Mouse (Mus musculus): ENCODE measurements at regions not wholly inside any gene's neighbourhood (a gene's known extent, or its start where the extent isn't known, plus 50 kb on each side); places are given as distances from the start of the nearest gene placed in this dataset.

DNA sequence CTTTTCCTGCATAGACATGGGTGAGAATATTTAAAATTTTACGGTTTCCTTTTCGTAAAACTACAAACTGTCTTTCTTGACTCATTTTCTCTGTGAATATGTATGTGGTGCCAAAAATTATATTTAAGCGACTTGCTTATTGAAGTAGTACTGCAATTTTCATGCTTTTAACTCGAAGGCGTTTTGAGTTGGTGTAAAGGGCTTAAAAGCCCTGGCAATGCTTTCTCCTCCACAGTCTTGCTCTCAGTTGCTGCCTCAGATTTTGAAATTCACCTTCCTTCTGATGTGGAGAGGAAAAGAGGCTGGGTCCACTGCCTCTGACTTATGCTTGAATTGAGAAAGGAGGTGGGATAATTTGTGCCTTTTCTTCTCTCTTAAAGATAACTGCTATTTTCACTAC lies 629.6 kb upstream of the Nrsn1 start:
- H3K9me3 ChIP-seq (replicated peaks; ENCODE audit: control insufficient read depth, low read length): no peaks in the 10 kb centered on the region
- 86% methylated on average over 5 of the region's 5 CpGs for WGBS
- no peak overlapping the region for H3K4me2 ChIP-seq (ENCODE audit: low read depth, low read length)
- no peak overlapping the region for H3K4me3 ChIP-seq (ENCODE audit: low read depth, low read length)
- TF ChIP-seq EP300 (IDR thresholded peaks at IDR 0.05; ENCODE audit: low read depth) (no peak), CTCF (IDR thresholded peaks at IDR 0.05; ENCODE audit: low read depth) (no peak)
- no peaks in the 10 kb centered on the region for H3K36me3 ChIP-seq (replicated peaks; ENCODE audit: control insufficient read depth, insufficient read depth, low read length)
- ATAC-seq (ENCODE audit: insufficient read depth, low read depth) (no peak), DNase-seq (ENCODE audit: low spot score) (no peak)
- no peak overlapping the region for H3K27ac ChIP-seq (ENCODE audit: low read depth)
- no peaks in the 10 kb centered on the region for H3K4me1 ChIP-seq (ENCODE audit: control insufficient read depth, insufficient read depth)
- no peak overlapping the region for H3K9ac ChIP-seq (replicated peaks; ENCODE audit: low read depth, low read length)
- H3K27me3 ChIP-seq (ENCODE audit: control insufficient read depth, insufficient read depth, low read length): no peaks in the 10 kb centered on the region

DNA sequence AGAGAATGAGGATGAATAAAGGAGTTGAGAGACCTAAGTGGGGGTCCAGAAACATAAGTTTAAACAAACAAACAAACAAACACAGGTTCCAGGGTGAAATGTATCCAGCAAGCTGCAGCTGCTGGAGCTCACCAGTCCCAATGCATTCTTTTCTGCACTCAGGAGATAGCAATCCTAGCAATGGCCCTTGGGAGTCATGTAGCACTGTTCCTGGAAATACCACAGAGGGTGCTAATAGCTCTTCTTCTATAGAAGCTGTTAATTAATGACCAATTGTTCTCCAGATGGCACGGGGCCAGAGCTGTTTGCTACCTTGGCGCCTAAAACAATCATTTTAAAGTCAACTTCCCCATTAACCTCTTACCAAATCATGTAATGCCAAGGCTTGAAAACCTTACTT lies 622.8 kb upstream of the Nrsn1 start:
- H3K36me3 ChIP-seq (replicated peaks; ENCODE audit: control insufficient read depth, insufficient read depth, low read length): no peaks in the 10 kb centered on the region
- ATAC-seq (ENCODE audit: insufficient read depth, low read depth): no peak
- TF ChIP-seq EP300 (IDR thresholded peaks at IDR 0.05; ENCODE audit: low read depth) (no peak), CTCF (IDR thresholded peaks at IDR 0.05; ENCODE audit: low read depth) (no peak)
- no peak overlapping the region for H3K9ac ChIP-seq (replicated peaks; ENCODE audit: low read depth, low read length)
- no peak overlapping the region for H3K4me3 ChIP-seq (ENCODE audit: low read depth, low read length)
- H3K27me3 ChIP-seq (ENCODE audit: control insufficient read depth, insufficient read depth, low read length): no peaks in the 10 kb centered on the region
- no peak overlapping the region for H3K4me2 ChIP-seq (ENCODE audit: low read depth, low read length)
- 36% methylated on average over 2 of the region's 2 CpGs for WGBS
- H3K4me1 ChIP-seq (ENCODE audit: control insufficient read depth, insufficient read depth): no peaks in the 10 kb centered on the region
- H3K9me3 ChIP-seq (replicated peaks; ENCODE audit: control insufficient read depth, low read length): no peaks in the 10 kb centered on the region
- no peak for DNase-seq (ENCODE audit: low spot score)
- no peak overlapping the region for H3K27ac ChIP-seq (ENCODE audit: low read depth)

DNA sequence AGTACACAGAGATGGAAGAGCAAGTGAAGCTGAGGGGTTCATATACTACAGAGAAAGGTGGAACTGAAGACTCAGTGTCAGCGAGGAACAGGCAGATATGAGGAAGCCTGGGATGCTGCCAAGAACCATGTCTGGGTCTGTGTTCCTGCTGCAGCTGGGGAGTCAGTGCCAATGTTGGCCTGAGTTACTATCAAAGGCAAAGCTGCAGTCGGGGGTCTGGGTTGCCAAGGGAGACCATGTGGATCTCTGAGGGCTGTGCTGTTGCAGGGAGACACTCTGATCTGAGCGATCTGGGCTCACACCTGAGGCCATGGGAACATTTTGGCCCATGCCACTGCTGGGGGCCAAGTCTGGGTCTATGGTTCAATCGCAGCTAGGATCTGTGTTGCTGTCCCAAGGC lies 612.5 kb upstream of the Nrsn1 start:
- DNase-seq (ENCODE audit: low spot score) (peak; percentile 31), ATAC-seq (ENCODE audit: insufficient read depth, low read depth) (peak; percentile 41; the same call in 1 of the 2 replicates)
- peaks cover 10% of the 10 kb centered on the region for H3K4me1 ChIP-seq (ENCODE audit: control insufficient read depth, insufficient read depth)
- TF ChIP-seq EP300 (IDR thresholded peaks at IDR 0.05; ENCODE audit: low read depth) (no peak), CTCF (IDR thresholded peaks at IDR 0.05; ENCODE audit: low read depth) (no peak)
- H3K27me3 ChIP-seq (ENCODE audit: control insufficient read depth, insufficient read depth, low read length): no peaks in the 10 kb centered on the region
- no peak overlapping the region for H3K9ac ChIP-seq (replicated peaks; ENCODE audit: low read depth, low read length)
- no peak overlapping the region for H3K4me2 ChIP-seq (ENCODE audit: low read depth, low read length)
- no peak overlapping the region for H3K4me3 ChIP-seq (ENCODE audit: low read depth, low read length)
- no peaks in the 10 kb centered on the region for H3K9me3 ChIP-seq (replicated peaks; ENCODE audit: control insufficient read depth, low read length)
- no peaks in the 10 kb centered on the region for H3K36me3 ChIP-seq (replicated peaks; ENCODE audit: control insufficient read depth, insufficient read depth, low read length)
- 47% methylated on average over 4 of the region's 4 CpGs for WGBS
- H3K27ac ChIP-seq (ENCODE audit: low read depth): no peak overlapping the region

DNA sequence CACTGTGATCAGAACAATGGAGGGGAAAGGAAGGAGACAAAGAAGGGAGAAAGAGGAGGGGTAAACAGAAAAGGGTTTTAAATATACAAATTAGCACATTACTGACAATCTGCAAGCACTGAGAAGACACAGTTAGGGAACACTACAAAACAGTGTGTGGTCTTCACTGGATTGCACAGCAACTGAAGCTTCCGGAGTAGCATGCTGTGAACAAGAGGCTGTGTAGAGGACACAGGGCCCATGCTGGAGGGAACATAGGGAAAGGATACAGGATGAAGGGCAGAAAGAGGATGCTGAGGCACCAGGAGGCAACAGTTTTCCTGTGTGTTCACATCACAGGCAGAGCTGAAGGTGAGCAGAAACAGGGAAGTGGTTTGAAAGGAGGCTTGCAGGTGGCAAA lies 598.6 kb upstream of the Nrsn1 start:
- Histone ChIP-seq H3K36me3 (replicated peaks; ENCODE audit: control insufficient read depth, insufficient read depth, low read length) (no peaks in the 10 kb centered on the region), H3K9me3 (replicated peaks; ENCODE audit: control insufficient read depth, low read length) (no peaks in the 10 kb centered on the region), H3K4me2 (ENCODE audit: low read depth, low read length) (no peak overlapping the region), H3K4me1 (ENCODE audit: control insufficient read depth, insufficient read depth) (no peaks in the 10 kb centered on the region), H3K4me3 (ENCODE audit: low read depth, low read length) (no peak overlapping the region), H3K27ac (ENCODE audit: low read depth) (no peak overlapping the region), H3K27me3 (ENCODE audit: control insufficient read depth, insufficient read depth, low read length) (no peaks in the 10 kb centered on the region), H3K9ac (replicated peaks; ENCODE audit: low read depth, low read length) (no peak overlapping the region)
- DNase-seq (ENCODE audit: low spot score): no peak
- no peak for ATAC-seq (ENCODE audit: insufficient read depth, low read depth)
- WGBS: 88% methylated on average over 1 of the region's 1 CpGs
- TF ChIP-seq EP300 (IDR thresholded peaks at IDR 0.05; ENCODE audit: low read depth): no peak
- TF ChIP-seq CTCF (IDR thresholded peaks at IDR 0.05; ENCODE audit: low read depth): no peak

DNA sequence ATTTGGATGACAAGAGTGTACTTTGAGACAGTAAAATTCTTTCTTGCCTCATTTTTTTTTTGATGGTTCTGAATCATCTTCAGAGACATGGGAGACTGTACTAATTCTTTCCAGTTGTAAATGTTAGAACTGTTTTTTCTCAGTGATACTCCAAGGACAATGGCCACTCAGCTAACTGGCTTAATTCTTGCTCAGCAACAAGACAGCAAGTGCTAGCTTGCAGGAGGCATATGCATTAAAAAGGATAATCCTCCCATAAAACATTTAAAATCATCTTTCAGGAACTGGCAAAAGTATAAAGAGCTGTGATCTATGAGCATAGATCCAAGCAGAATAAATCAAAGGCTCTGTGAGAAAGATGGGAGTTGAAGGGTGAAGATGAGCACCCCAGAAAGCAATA lies 587.9 kb upstream of the Nrsn1 start:
- TF ChIP-seq EP300 (IDR thresholded peaks at IDR 0.05; ENCODE audit: low read depth): no peak
- TF ChIP-seq CTCF (IDR thresholded peaks at IDR 0.05; ENCODE audit: low read depth): no peak
- Histone ChIP-seq H3K4me2 (ENCODE audit: low read depth, low read length) (no peak overlapping the region), H3K9me3 (replicated peaks; ENCODE audit: control insufficient read depth, low read length) (no peaks in the 10 kb centered on the region), H3K4me3 (ENCODE audit: low read depth, low read length) (no peak overlapping the region), H3K27me3 (ENCODE audit: control insufficient read depth, insufficient read depth, low read length) (no peaks in the 10 kb centered on the region), H3K4me1 (ENCODE audit: control insufficient read depth, insufficient read depth) (no peaks in the 10 kb centered on the region), H3K36me3 (replicated peaks; ENCODE audit: control insufficient read depth, insufficient read depth, low read length) (no peaks in the 10 kb centered on the region), H3K27ac (ENCODE audit: low read depth) (no peak overlapping the region), H3K9ac (replicated peaks; ENCODE audit: low read depth, low read length) (no peak overlapping the region)
- DNase-seq (ENCODE audit: low spot score) (no peak), ATAC-seq (ENCODE audit: insufficient read depth, low read depth) (no peak)

DNA sequence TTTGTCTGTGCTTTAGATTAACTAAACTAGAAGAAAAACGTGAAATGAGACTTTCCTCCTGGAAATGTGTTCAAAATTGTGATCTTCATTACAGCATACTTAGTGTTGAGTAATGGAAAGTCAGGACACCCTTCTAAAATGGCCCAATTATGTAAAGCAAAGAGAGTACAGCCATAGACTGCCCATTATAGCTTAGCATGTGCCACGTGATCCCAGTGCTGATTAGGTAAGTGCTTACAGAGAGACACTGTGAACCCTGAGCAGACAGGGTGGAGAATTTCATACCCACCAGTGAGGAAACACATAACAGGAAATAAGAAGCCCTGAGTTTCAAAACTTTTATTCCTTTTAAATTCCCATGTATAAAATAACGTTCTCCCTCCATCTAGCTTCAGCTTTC lies 587.3 kb upstream of the Nrsn1 start:
- H3K27me3 ChIP-seq (ENCODE audit: control insufficient read depth, insufficient read depth, low read length): no peaks in the 10 kb centered on the region

More for the DNA sequence above, 587.3 kb upstream of the Nrsn1 start:
- Histone ChIP-seq H3K9ac (replicated peaks; ENCODE audit: low read depth, low read length) (no peak overlapping the region), H3K4me1 (ENCODE audit: control insufficient read depth, insufficient read depth) (no peaks in the 10 kb centered on the region), H3K36me3 (replicated peaks; ENCODE audit: control insufficient read depth, insufficient read depth, low read length) (no peaks in the 10 kb centered on the region), H3K4me3 (ENCODE audit: low read depth, low read length) (no peak overlapping the region), H3K9me3 (replicated peaks; ENCODE audit: control insufficient read depth, low read length) (no peaks in the 10 kb centered on the region), H3K4me2 (ENCODE audit: low read depth, low read length) (no peak overlapping the region), H3K27ac (ENCODE audit: low read depth) (no peak overlapping the region)
- no peak for TF ChIP-seq CTCF (IDR thresholded peaks at IDR 0.05; ENCODE audit: low read depth)
- WGBS: 52% methylated on average over 3 of the region's 3 CpGs
- DNase-seq (ENCODE audit: low spot score) (no peak), ATAC-seq (ENCODE audit: insufficient read depth, low read depth) (no peak)

Measured in heart, postnatal 0 days (tissue).